Mouse (Mus musculus): ENCODE results near the gene Slc7a11.

- TF ChIP-seq EP300 (optimal IDR thresholded peaks at IDR 0.05) = no peak
- TF ChIP-seq CTCF (IDR thresholded peaks at IDR 0.05; ENCODE audit: low read depth) = no peak
Measured at GRCm38 (mm10) chr3:49887359-49887758, 556.1 kb downstream of the Slc7a11 start.
